Mouse (Mus musculus): ENCODE measurements around the gene Lrguk.

- TF ChIP-seq POLR2A (IDR thresholded peaks at IDR 0.05; ENCODE audit: borderline replicate concordance, extremely low read depth, insufficient read depth, insufficient read length, poor library complexity, severe bottlenecking) (no peak), CTCF (IDR thresholded peaks at IDR 0.05; ENCODE audit: borderline replicate concordance, extremely low read depth, insufficient read depth, insufficient read length) (no peak)
These were observed 131.6 kb downstream of the Lrguk start for GRCm38 (mm10) chr6:34160816-34161310.
